Mouse (Mus musculus): ENCODE measurements around the gene Fnd3c2. TPM values are rescaled to one million over a fixed set of nuclear protein-coding genes. Genes with fewer than 3 reads are reported as not detected.
"Not testable (repeated sequence)": the region's sequence is repeated elsewhere in the genome, so short reads cannot be mapped to it uniquely, and the experiment has no call there.

Fnd3c2 gene
- not detected in 2 replicates for polyA plus RNA-seq (2015; fragmentation: Nextera tagmentation; extraction: Ambion mirVana)

DNA sequence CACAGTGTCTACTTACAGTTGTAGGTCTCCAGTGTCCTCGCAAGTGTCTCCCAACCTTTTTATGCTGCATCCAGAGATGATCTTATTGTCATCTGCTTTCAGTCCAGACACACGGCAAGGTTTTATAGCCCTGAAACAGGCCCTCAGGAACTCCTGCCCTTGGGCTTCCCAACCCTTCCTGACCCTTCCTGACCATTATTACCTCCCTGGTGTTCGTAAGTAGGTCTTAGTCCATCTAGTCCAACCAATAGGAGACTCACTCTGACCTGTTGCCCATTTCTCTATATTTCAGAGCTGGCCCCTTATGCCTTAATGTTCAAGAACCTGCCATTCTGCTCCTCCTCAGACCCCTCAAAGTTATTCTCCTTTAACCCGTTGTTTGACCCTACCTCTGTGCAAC lies at the start of gene Fnd3c2:
Gene Fnd3c2, minus strand, starts transcription at position 101 of the 400 bp plus-strand sequence.
- H3K27ac ChIP-seq (ENCODE audit: low read length) = no peak within 1 kb of the TSS
- no peak within 1 kb of the TSS for H3K4me2 ChIP-seq (ENCODE audit: low read depth, low read length)
- no peaks in the 10 kb centered on the region for H3K36me3 ChIP-seq (ENCODE audit: control insufficient read depth, insufficient read depth, low read length)
- H3K9me3 ChIP-seq (replicated peaks; ENCODE audit: control insufficient read depth, low read length) = no peaks in the 10 kb centered on the region
- no peak within 1 kb of the TSS for H3K9ac ChIP-seq (ENCODE audit: low read length)
- no peak for ATAC-seq (ENCODE audit: insufficient read depth, low FRiP score)
- no peaks in the 10 kb centered on the region for H3K4me1 ChIP-seq (ENCODE audit: control insufficient read depth, insufficient read depth, low read length)
- H3K4me3 ChIP-seq (replicated peaks; ENCODE audit: low read length) = no peak within 1 kb of the TSS
- 82% methylated on average over 4 of the region's 4 CpGs for WGBS
- no peaks in the 10 kb centered on the region for H3K27me3 ChIP-seq (ENCODE audit: control insufficient read depth, insufficient read depth, low read length)

DNA sequence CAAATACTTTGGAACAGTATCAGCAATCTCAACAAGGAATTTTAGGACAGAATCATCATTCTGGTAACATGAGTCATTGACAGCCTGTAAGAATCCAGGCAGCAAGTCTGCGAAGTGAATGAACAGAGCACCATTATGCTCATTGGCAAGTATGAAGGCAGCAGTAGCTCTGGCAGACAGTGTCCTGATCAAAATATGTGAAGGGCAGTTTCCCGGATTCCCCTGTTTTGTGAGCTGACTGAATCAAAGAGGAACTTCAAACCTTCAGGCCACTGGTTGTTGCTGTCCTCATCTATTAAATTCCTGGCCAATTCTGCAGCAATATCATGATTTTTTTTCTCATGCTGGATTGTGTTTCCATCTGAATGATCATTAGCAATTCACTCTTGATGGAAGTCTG lies 29.3 kb upstream of the Fnd3c2 start:
- ATAC-seq (ENCODE audit: insufficient read depth, low FRiP score) = no peak
- no peak overlapping the region for H3K4me3 ChIP-seq (replicated peaks; ENCODE audit: low read length)
- H3K36me3 ChIP-seq (ENCODE audit: control insufficient read depth, insufficient read depth, low read length) = no peaks in the 10 kb centered on the region
- no peak overlapping the region for H3K4me2 ChIP-seq (ENCODE audit: low read depth, low read length)
- no peaks in the 10 kb centered on the region for H3K9me3 ChIP-seq (replicated peaks; ENCODE audit: control insufficient read depth, low read length)
- no peaks in the 10 kb centered on the region for H3K27me3 ChIP-seq (ENCODE audit: control insufficient read depth, insufficient read depth, low read length)
- H3K9ac ChIP-seq (ENCODE audit: low read length) = no peak overlapping the region
- no peaks in the 10 kb centered on the region for H3K4me1 ChIP-seq (ENCODE audit: control insufficient read depth, insufficient read depth, low read length)
- 82% methylated on average over 2 of the region's 2 CpGs for WGBS
- H3K27ac ChIP-seq (ENCODE audit: low read length) = no peak overlapping the region

DNA sequence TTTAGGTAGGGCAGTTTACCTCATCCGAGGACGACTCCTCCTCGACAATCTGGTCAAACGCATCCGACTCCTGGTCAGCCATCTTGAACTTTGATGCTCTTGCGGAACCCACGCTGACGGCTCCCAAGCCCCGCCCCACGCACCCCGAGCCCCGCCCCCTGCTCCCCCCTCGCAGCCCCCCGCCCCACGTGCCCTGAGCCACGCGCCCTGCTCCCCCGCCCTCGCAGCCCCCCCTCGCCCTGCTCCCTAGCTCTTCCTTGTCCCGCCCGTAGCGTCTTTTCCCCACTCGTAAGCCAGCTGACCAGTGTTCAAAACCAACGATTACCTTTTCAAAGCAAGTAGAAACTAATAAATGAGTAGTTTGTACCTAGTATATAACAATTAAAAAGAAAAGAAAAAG lies 34.1 kb downstream of the Fnd3c2 start, which contains the start of gene Taf9b:
Gene Taf9b, minus strand, starts transcription at position 101 of the 400 bp plus-strand sequence.
- Histone ChIP-seq H3K4me1 (ENCODE audit: control insufficient read depth, insufficient read depth, low read length) (no peaks in the 10 kb centered on the region), H3K27ac (ENCODE audit: low read length) (peak within 1 kb of the TSS; percentile 74; the same call in 1 of the 2 replicates), H3K27me3 (ENCODE audit: control insufficient read depth, insufficient read depth, low read length) (no peaks in the 10 kb centered on the region), H3K9me3 (replicated peaks; ENCODE audit: control insufficient read depth, low read length) (peaks cover 6% of the 10 kb centered on the region), H3K36me3 (ENCODE audit: control insufficient read depth, insufficient read depth, low read length) (no peaks in the 10 kb centered on the region), H3K9ac (ENCODE audit: low read length) (peak within 1 kb of the TSS; percentile 82), H3K4me3 (replicated peaks; ENCODE audit: low read length) (peak within 1 kb of the TSS; percentile 62), H3K4me2 (ENCODE audit: low read depth, low read length) (peak within 1 kb of the TSS; percentile 51)
- no peak for ATAC-seq (ENCODE audit: insufficient read depth, low FRiP score)
- 87% methylated on average over 22 of the region's 25 CpGs for WGBS

DNA sequence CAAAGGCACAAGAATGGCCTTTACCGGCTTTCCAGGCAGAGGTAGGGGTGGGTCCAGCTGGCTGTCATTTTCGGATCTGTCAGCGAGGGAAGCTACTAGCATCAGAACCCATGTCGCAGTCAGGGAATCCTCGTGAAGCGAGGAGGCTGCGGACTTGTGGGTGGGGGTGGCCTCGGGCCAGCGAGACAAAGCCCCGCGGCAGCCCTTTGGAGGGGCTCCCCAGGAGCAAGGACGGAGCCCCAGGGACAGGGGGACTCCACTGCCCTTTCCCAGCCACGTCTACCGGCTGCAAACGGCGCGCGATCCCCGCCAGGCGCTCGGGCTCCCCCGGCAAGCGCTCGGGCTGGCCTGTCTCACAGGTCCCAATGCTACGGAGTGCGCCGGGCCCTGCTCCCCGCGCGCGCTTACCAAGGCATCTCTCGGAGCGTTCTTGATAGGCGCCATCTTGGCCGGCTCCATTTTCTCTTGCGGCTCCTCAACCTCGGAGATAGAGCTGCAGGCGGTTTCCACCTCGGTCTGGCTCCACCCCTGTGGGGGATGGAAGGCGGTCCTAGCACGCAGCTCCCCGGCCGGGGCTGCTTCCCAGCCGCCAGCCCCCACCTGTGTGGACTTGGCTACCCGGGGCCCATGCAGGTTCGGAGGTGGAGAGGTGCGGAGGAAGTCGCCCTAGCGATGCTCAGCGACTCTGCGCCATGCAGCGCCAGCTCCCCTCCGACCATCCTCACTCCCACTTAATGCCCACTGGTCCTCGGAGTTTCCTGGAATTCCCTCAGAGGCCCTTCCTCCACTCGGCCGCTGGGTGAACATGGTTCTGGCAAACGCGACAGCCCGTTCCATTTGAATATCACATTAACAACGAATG lies 35.8 kb downstream of the Fnd3c2 start:
- peak overlapping the region; percentile 62 for H3K4me3 ChIP-seq (replicated peaks; ENCODE audit: low read length)
- H3K9ac ChIP-seq (ENCODE audit: low read length) = peak overlapping the region; percentile 82
- WGBS = 17% methylated on average over 59 of the region's 60 CpGs
- H3K27ac ChIP-seq (ENCODE audit: low read length) = peak overlapping the region; percentile 74
- H3K9me3 ChIP-seq (replicated peaks; ENCODE audit: control insufficient read depth, low read length) = peaks cover 6% of the 10 kb centered on the region
- H3K36me3 ChIP-seq (ENCODE audit: control insufficient read depth, insufficient read depth, low read length) = no peaks in the 10 kb centered on the region
- H3K4me2 ChIP-seq (ENCODE audit: low read depth, low read length) = peak overlapping the region; percentile 51
- peak; percentile 94 for ATAC-seq (ENCODE audit: insufficient read depth, low FRiP score)
- H3K4me1 ChIP-seq (ENCODE audit: control insufficient read depth, insufficient read depth, low read length) = no peaks in the 10 kb centered on the region
- no peaks in the 10 kb centered on the region for H3K27me3 ChIP-seq (ENCODE audit: control insufficient read depth, insufficient read depth, low read length)

DNA sequence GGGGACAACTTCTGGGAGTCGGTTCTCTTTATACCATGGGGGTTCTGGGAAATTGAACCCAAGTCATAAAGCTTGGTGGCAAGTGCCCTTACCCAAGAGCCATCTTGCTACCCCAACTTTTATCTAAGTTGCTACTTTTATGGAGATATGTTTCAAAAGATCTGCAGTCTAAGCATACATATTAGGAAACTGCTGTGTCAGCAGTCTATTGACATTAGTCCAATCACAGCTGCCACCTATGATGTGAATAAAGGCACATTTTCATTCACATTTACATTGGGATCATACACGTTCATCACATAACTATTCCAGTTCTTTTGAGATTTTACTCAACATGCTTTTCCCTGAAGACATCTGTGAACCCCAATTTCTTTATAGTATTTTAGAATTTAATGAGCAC lies 46.1 kb downstream of the Fnd3c2 start:
- no peak overlapping the region for H3K4me2 ChIP-seq (ENCODE audit: low read depth, low read length)
- H3K27me3 ChIP-seq (ENCODE audit: control insufficient read depth, insufficient read depth, low read length) = no peaks in the 10 kb centered on the region
- H3K9me3 ChIP-seq (replicated peaks; ENCODE audit: control insufficient read depth, low read length) = no peaks in the 10 kb centered on the region
- no peak overlapping the region for H3K27ac ChIP-seq (ENCODE audit: low read length)
- no peak for ATAC-seq (ENCODE audit: insufficient read depth, low FRiP score)
- H3K4me3 ChIP-seq (replicated peaks; ENCODE audit: low read length) = no peak overlapping the region
- H3K9ac ChIP-seq (ENCODE audit: low read length) = no peak overlapping the region
- 89% methylated on average over 2 of the region's 2 CpGs for WGBS
- H3K36me3 ChIP-seq (ENCODE audit: control insufficient read depth, insufficient read depth, low read length) = no peaks in the 10 kb centered on the region
- no peaks in the 10 kb centered on the region for H3K4me1 ChIP-seq (ENCODE audit: control insufficient read depth, insufficient read depth, low read length)

DNA sequence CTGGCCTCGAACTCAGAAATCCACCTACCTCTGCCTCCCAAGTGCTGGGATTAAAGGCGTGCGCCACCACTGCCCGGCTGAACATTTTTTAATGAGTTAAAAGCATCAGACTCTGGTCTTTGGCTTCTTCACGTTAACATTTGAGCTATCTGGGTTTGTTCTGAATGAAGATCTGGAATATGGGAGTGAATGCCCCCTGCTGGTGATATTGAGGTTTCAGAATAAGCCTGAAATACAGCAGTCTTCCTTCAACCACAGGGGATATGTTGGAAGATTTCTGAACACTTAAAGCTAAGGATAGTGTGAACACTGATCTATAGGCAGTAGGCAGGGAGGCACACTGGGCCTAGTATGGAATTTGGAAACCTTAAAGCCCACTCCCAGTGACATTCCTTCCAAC lies 56.3 kb downstream of the Fnd3c2 start:
- Histone ChIP-seq H3K9ac (ENCODE audit: low read length) (no peak overlapping the region), H3K36me3 (ENCODE audit: control insufficient read depth, insufficient read depth, low read length) (peaks cover 4% of the 10 kb centered on the region; the same call in 1 of the 2 replicates)
- 81% methylated on average over 5 of the region's 5 CpGs for WGBS

DNA sequence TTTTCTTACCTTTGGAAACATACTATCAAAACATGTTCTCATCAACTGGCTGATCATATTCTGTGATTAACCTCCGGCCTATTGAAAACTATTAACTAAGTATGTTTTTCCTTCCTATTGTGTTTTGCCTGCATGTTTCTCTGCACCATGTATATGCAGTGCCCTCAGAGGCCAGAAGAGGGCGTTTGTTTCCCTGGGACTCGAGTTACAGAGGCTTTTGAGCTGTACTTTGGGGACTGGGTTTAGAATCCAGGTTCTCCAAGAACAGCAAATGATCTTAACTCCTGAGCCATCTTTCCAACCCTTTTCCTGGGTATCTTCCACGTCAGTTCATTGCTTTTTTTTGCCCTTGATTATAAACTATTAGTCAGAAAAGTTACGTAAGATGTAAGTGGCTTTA lies 57.9 kb downstream of the Fnd3c2 start:
- H3K9ac ChIP-seq (ENCODE audit: low read length) = no peak overlapping the region
- H3K4me1 ChIP-seq (ENCODE audit: control insufficient read depth, insufficient read depth, low read length) = no peaks in the 10 kb centered on the region
- no peak overlapping the region for H3K4me3 ChIP-seq (replicated peaks; ENCODE audit: low read length)
- WGBS = 63% methylated on average over 5 of the region's 5 CpGs
- no peak overlapping the region for H3K27ac ChIP-seq (ENCODE audit: low read length)
- no peak for ATAC-seq (ENCODE audit: insufficient read depth, low FRiP score)
- no peaks in the 10 kb centered on the region for H3K9me3 ChIP-seq (replicated peaks; ENCODE audit: control insufficient read depth, low read length)
- peaks cover 4% of the 10 kb centered on the region; the same call in 1 of the 2 replicates for H3K36me3 ChIP-seq (ENCODE audit: control insufficient read depth, insufficient read depth, low read length)
- no peaks in the 10 kb centered on the region for H3K27me3 ChIP-seq (ENCODE audit: control insufficient read depth, insufficient read depth, low read length)
- no peak overlapping the region for H3K4me2 ChIP-seq (ENCODE audit: low read depth, low read length)

More for the DNA sequence above, 56.3 kb downstream of the Fnd3c2 start:
- Histone ChIP-seq H3K9me3 (replicated peaks; ENCODE audit: control insufficient read depth, low read length) (no peaks in the 10 kb centered on the region), H3K4me1 (ENCODE audit: control insufficient read depth, insufficient read depth, low read length) (no peaks in the 10 kb centered on the region), H3K4me2 (ENCODE audit: low read depth, low read length) (no peak overlapping the region), H3K4me3 (replicated peaks; ENCODE audit: low read length) (no peak overlapping the region), H3K27ac (ENCODE audit: low read length) (no peak overlapping the region), H3K27me3 (ENCODE audit: control insufficient read depth, insufficient read depth, low read length) (no peaks in the 10 kb centered on the region)
- ATAC-seq (ENCODE audit: insufficient read depth, low FRiP score) = no peak

DNA sequence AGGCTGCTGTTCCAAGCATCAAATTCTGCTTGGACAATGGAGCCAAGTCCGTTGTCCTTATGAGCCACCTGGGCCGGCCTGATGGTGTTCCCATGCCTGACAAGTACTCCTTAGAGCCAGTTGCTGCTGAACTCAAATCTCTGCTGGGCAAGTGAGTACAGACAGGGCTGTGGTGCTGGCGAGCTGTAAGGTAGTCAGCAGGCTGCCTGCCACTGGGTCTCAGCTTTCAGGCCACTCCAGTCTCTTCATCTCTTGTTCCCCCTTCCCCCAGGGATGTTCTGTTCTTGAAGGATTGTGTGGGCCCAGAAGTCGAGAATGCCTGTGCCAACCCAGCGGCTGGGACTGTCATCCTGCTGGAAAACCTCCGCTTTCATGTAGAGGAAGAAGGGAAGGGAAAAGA lies 60.8 kb downstream of the Fnd3c2 start:
- not testable (repeated sequence) for H3K9ac ChIP-seq (ENCODE audit: low read length); H3K36me3 ChIP-seq (ENCODE audit: control insufficient read depth, insufficient read depth, low read length); H3K9me3 ChIP-seq (replicated peaks; ENCODE audit: control insufficient read depth, low read length); H3K27me3 ChIP-seq (ENCODE audit: control insufficient read depth, insufficient read depth, low read length); H3K4me1 ChIP-seq (ENCODE audit: control insufficient read depth, insufficient read depth, low read length); ATAC-seq (ENCODE audit: insufficient read depth, low FRiP score); H3K4me3 ChIP-seq (replicated peaks; ENCODE audit: low read length); H3K27ac ChIP-seq (ENCODE audit: low read length); H3K4me2 ChIP-seq (ENCODE audit: low read depth, low read length)
- 84% methylated on average over 6 of the region's 6 CpGs for WGBS

DNA sequence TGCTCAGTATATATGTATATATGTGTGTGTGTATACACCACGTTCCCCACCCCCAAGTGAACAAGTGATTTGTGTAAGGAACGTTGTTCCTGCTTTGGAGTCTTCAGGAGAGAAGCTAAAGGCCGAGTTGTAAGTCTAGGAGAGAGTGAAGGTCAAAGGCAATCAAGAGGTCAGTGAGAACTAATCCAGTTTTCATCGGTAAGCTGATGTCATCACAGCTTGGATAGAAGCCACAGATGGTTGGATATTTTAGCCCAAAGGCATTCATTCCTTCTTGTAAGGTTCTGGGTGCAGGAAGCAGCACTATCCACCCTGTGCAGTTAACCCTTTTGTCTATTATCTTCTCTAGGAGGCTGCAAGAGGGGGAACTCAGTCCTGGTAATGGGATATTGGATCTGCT lies 65.1 kb downstream of the Fnd3c2 start:
- no peak overlapping the region for H3K9ac ChIP-seq (ENCODE audit: low read length)
- peaks cover 16% of the 10 kb centered on the region; the same call in 1 of the 2 replicates for H3K4me1 ChIP-seq (ENCODE audit: control insufficient read depth, insufficient read depth, low read length)
- 43% methylated on average over 4 of the region's 4 CpGs for WGBS
- no peaks in the 10 kb centered on the region for H3K27me3 ChIP-seq (ENCODE audit: control insufficient read depth, insufficient read depth, low read length)
- no peak overlapping the region for H3K27ac ChIP-seq (ENCODE audit: low read length)
- H3K36me3 ChIP-seq (ENCODE audit: control insufficient read depth, insufficient read depth, low read length) = no peaks in the 10 kb centered on the region
- H3K9me3 ChIP-seq (replicated peaks; ENCODE audit: control insufficient read depth, low read length) = no peaks in the 10 kb centered on the region
- no peak for ATAC-seq (ENCODE audit: insufficient read depth, low FRiP score)
- peak overlapping the region; percentile 66; the same call in 1 of the 2 replicates for H3K4me3 ChIP-seq (replicated peaks; ENCODE audit: low read length)
- H3K4me2 ChIP-seq (ENCODE audit: low read depth, low read length) = peak overlapping the region; percentile 64; the same call in 1 of the 2 replicates

All from stomach, embryonic 16.5 days (tissue).